Mouse (Mus musculus) spleen, postnatal 14 days (tissue): ENCODE results near the gene Snx21.

Experiments used
- DNase-seq, 2 experiments: peaks; one replicate each; pipeline ENCODE4 v3.0.0; 2021 to 2022; ENCODE audit warnings: low spot score in 2 of 2

The Snx21 gene

DNA sequence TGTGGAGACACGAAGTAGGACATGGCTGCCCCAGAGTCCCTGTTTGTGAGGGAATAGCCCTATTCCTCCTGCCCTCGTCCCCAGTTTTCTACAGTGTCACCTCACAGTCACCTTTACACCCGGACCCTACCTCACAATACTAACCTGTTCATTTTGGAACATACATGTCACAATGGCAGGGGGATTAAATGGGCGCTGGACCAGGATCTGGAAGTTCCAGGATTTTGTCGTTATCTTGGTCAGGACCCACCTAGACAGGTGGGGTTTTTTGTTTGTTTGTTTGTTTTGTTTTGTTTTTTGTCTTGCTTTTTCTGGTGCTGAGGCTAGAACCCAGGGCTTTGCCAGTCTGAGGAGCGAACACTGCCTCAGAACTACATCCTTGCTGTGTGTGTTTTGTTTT is 42.8 kb downstream of the Snx21 start, which contains the start of gene Spata25:
TSS of gene Spata25 (minus strand) at position 101 of the 400 bp plus-strand sequence.
- no peak for DNase-seq

DNA sequence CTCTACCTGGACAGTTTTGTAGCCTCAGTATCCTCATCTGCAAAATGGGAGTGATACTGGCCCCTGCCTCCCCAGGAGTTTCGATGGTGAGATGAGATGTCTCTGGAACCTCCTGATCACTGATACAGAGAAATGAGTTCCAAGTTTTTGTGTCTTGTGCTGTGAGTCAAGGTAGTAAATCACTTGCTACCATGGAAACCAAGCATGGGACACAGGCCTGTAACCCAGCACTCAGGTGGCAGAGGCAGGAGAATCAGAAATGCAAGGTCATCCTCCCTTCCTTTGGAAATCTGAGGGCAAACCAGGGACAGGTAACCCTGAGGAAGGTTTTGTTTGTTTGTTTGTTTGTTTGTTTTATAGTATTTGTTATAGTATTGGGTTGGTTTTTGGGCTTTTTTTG is 43.5 kb downstream of the Snx21 start:
- DNase-seq: no peak

GRCm38 (mm10) chr2:164831029-164831428 is 45.4 kb downstream of the Snx21 start:
- no peak for DNase-seq

DNA sequence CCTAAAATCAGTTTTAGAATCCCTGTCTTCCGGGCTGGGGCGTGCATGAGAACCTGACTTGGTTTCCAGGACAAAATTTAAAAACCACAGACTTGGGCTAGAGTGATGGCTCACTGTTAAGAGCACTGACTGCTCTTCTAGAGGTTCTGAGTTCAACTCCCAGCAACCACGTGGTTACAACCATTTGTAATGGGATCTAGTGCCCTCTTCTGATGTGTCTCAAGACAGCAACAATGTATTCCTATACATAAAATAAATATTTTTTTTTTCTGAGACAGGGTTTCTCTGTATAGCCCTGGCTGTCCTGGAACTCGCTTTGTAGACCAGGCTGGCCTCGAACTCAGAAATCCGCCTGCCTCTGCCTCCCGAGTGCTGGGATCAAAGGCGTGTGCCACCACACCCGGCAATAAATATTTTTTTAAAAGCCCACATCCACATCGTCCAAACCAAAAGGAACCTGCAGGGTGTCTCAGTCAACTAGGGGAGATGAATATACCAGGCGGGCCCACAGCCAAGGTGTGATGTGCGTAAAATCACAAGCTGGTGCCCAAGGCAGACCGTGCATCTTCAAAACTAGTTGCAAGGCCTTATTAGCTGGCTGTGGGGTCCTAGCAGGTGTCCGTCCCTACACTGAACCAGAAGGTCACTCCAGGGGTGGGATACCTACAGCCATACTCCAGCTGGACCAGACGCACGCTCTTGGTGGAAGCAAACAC is 46.6 kb downstream of the Snx21 start:
- DNase-seq: no peak

DNA sequence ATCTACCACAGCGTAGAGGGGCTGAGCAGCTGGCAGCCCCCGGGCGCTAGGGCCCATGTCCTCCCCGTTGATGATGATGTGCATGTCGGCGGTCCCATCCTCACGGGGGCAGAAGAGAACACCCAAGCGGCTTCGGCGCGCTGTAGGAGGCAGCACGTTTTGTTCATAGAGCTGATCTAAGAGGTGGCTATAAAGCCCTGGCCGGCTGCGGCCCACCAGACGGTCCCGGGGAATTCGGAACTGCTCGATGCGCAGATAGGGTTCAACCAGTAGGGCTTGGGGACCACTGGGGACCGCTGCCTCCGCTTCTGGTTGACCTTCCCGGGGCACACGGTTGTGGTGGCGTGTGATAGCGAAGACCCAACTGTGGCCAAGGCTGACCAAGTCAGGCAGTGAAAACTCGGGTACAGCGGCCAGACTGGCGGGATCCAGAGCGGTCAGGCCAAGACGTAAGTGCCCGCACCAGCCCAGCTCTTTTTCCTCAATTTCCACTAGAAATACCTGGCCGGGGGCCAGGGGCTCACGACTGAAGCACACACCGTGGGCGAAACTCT is 47.2 kb downstream of the Snx21 start, which contains the start of gene Ctsa:
TSS of gene Ctsa (plus strand) at position 126 of the 554 bp plus-strand sequence.
- peak; percentile 57 to 71 for DNase-seq

GRCm38 (mm10) chr2:164833314-164833959 is 47.8 kb downstream of the Snx21 start, which contains the start of gene Neurl2:
Gene Neurl2, minus strand, starts transcription at chr2:164833456.
- peak; percentile 52 to 71 for DNase-seq

- DNase-seq: no peak
Measured at GRCm38 (mm10) chr2:164834531-164834930, 48.9 kb downstream of the Snx21 start.

DNA sequence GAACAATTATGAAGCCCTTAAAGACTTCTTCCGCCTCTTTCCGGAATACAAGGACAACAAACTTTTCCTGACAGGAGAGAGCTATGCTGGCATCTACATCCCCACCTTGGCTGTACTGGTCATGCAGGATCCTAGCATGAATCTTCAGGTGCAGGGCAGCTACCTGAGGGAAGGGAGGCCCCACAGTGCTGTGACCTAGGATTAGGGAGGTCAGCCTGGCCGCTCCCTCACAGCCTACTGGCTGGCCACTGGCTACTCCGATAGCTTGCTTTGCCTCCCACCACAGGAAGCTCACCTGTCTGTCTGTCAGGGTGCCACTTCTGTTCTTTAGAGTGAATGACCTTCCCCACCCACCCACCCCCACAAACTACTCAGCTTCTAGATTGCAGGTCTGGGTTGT is 49.5 kb downstream of the Snx21 start:
- no peak for DNase-seq
